Mouse (Mus musculus): Measurements from ENCODE around the gene Hmgcs2. TPM values are rescaled to one million over a fixed set of nuclear protein-coding genes. Genes with fewer than 3 reads are reported as not detected.

Gene Hmgcs2
- polyA plus RNA-seq, 1 experiment: not detected

- TF ChIP-seq CTCF (IDR thresholded peaks at IDR 0.05; ENCODE audit: low read depth, low read length) (no peak), POLR2A (IDR thresholded peaks at IDR 0.05; ENCODE audit: insufficient read depth, low read length) (no peak), EP300 (IDR thresholded peaks at IDR 0.05; ENCODE audit: insufficient read depth, low read depth, low read length) (no peak)
- Histone ChIP-seq H3K4me3 (ENCODE audit: low read depth, low read length) (no peak overlapping the region), H3K36me3 (ENCODE audit: control insufficient read depth, insufficient read depth, low read length, poor library complexity, severe bottlenecking) (no peaks in the 10 kb centered on the region), H3K9me3 (replicated peaks; ENCODE audit: control insufficient read depth, insufficient read depth, low read length, poor library complexity, severe bottlenecking) (no peaks in the 10 kb centered on the region), H3K4me1 (ENCODE audit: control insufficient read depth, insufficient read depth, low read length) (no peaks in the 10 kb centered on the region), H3K27ac (ENCODE audit: insufficient read depth, low read length) (no peak overlapping the region), H3K9ac (ENCODE audit: low read depth, poor library complexity, severe bottlenecking) (no peak overlapping the region), H3K27me3 (ENCODE audit: control insufficient read depth, insufficient read depth, low read length, poor library complexity, severe bottlenecking) (no peaks in the 10 kb centered on the region)
Observed at GRCm38 (mm10) chr3:98291044-98291443, 10.8 kb downstream of the Hmgcs2 start.

GRCm38 (mm10) chr3:98295965-98296364 lies 15.7 kb downstream of the Hmgcs2 start:
- H3K9ac ChIP-seq (ENCODE audit: low read depth, poor library complexity, severe bottlenecking): no peak overlapping the region
- no peaks in the 10 kb centered on the region for H3K27me3 ChIP-seq (ENCODE audit: control insufficient read depth, insufficient read depth, low read length, poor library complexity, severe bottlenecking)
- H3K27ac ChIP-seq (ENCODE audit: insufficient read depth, low read length): no peak overlapping the region
- TF ChIP-seq CTCF (IDR thresholded peaks at IDR 0.05; ENCODE audit: low read depth, low read length) (no peak), POLR2A (IDR thresholded peaks at IDR 0.05; ENCODE audit: insufficient read depth, low read length) (no peak), EP300 (IDR thresholded peaks at IDR 0.05; ENCODE audit: insufficient read depth, low read depth, low read length) (no peak)
- H3K36me3 ChIP-seq (ENCODE audit: control insufficient read depth, insufficient read depth, low read length, poor library complexity, severe bottlenecking): no peaks in the 10 kb centered on the region
- no peaks in the 10 kb centered on the region for H3K9me3 ChIP-seq (replicated peaks; ENCODE audit: control insufficient read depth, insufficient read depth, low read length, poor library complexity, severe bottlenecking)
- no peaks in the 10 kb centered on the region for H3K4me1 ChIP-seq (ENCODE audit: control insufficient read depth, insufficient read depth, low read length)
- no peak overlapping the region for H3K4me3 ChIP-seq (ENCODE audit: low read depth, low read length)

GRCm38 (mm10) chr3:98299391-98300100 lies 19.3 kb downstream of the Hmgcs2 start:
- H3K36me3 ChIP-seq (ENCODE audit: control insufficient read depth, insufficient read depth, low read length, poor library complexity, severe bottlenecking): no peaks in the 10 kb centered on the region
- no peak overlapping the region for H3K4me3 ChIP-seq (ENCODE audit: low read depth, low read length)
- H3K4me1 ChIP-seq (ENCODE audit: control insufficient read depth, insufficient read depth, low read length): no peaks in the 10 kb centered on the region
- no peak overlapping the region for H3K27ac ChIP-seq (ENCODE audit: insufficient read depth, low read length)
- H3K9ac ChIP-seq (ENCODE audit: low read depth, poor library complexity, severe bottlenecking): no peak overlapping the region
- TF ChIP-seq EP300 (IDR thresholded peaks at IDR 0.05; ENCODE audit: insufficient read depth, low read depth, low read length) (no peak), CTCF (IDR thresholded peaks at IDR 0.05; ENCODE audit: low read depth, low read length) (no peak), POLR2A (IDR thresholded peaks at IDR 0.05; ENCODE audit: insufficient read depth, low read length) (no peak)
- no peaks in the 10 kb centered on the region for H3K27me3 ChIP-seq (ENCODE audit: control insufficient read depth, insufficient read depth, low read length, poor library complexity, severe bottlenecking)
- peaks cover 6% of the 10 kb centered on the region for H3K9me3 ChIP-seq (replicated peaks; ENCODE audit: control insufficient read depth, insufficient read depth, low read length, poor library complexity, severe bottlenecking)

- H3K36me3 ChIP-seq (ENCODE audit: control insufficient read depth, insufficient read depth, low read length, poor library complexity, severe bottlenecking): no peaks in the 10 kb centered on the region
- no peaks in the 10 kb centered on the region for H3K27me3 ChIP-seq (ENCODE audit: control insufficient read depth, insufficient read depth, low read length, poor library complexity, severe bottlenecking)
- peaks cover 6% of the 10 kb centered on the region for H3K9me3 ChIP-seq (replicated peaks; ENCODE audit: control insufficient read depth, insufficient read depth, low read length, poor library complexity, severe bottlenecking)
- no peak overlapping the region for H3K9ac ChIP-seq (ENCODE audit: low read depth, poor library complexity, severe bottlenecking)
- no peak overlapping the region for H3K27ac ChIP-seq (ENCODE audit: insufficient read depth, low read length)
- TF ChIP-seq EP300 (IDR thresholded peaks at IDR 0.05; ENCODE audit: insufficient read depth, low read depth, low read length) (no peak), CTCF (IDR thresholded peaks at IDR 0.05; ENCODE audit: low read depth, low read length) (no peak), POLR2A (IDR thresholded peaks at IDR 0.05; ENCODE audit: insufficient read depth, low read length) (no peak)
- no peaks in the 10 kb centered on the region for H3K4me1 ChIP-seq (ENCODE audit: control insufficient read depth, insufficient read depth, low read length)
- no peak overlapping the region for H3K4me3 ChIP-seq (ENCODE audit: low read depth, low read length)
Observed at GRCm38 (mm10) chr3:98300266-98300665, 20.0 kb downstream of the Hmgcs2 start.

GRCm38 (mm10) chr3:98301761-98302160 lies 21.5 kb downstream of the Hmgcs2 start:
- no peaks in the 10 kb centered on the region for H3K36me3 ChIP-seq (ENCODE audit: control insufficient read depth, insufficient read depth, low read length, poor library complexity, severe bottlenecking)
- H3K4me3 ChIP-seq (ENCODE audit: low read depth, low read length): no peak overlapping the region
- no peaks in the 10 kb centered on the region for H3K27me3 ChIP-seq (ENCODE audit: control insufficient read depth, insufficient read depth, low read length, poor library complexity, severe bottlenecking)
- H3K9me3 ChIP-seq (replicated peaks; ENCODE audit: control insufficient read depth, insufficient read depth, low read length, poor library complexity, severe bottlenecking): peaks cover 6% of the 10 kb centered on the region
- H3K9ac ChIP-seq (ENCODE audit: low read depth, poor library complexity, severe bottlenecking): no peak overlapping the region
- H3K4me1 ChIP-seq (ENCODE audit: control insufficient read depth, insufficient read depth, low read length): no peaks in the 10 kb centered on the region
- no peak overlapping the region for H3K27ac ChIP-seq (ENCODE audit: insufficient read depth, low read length)
- TF ChIP-seq EP300 (IDR thresholded peaks at IDR 0.05; ENCODE audit: insufficient read depth, low read depth, low read length) (no peak), POLR2A (IDR thresholded peaks at IDR 0.05; ENCODE audit: insufficient read depth, low read length) (no peak), CTCF (IDR thresholded peaks at IDR 0.05; ENCODE audit: low read depth, low read length) (no peak)

GRCm38 (mm10) chr3:98308606-98309005 lies 28.4 kb downstream of the Hmgcs2 start:
- no peak overlapping the region for H3K9ac ChIP-seq (ENCODE audit: low read depth, poor library complexity, severe bottlenecking)
- H3K9me3 ChIP-seq (replicated peaks; ENCODE audit: control insufficient read depth, insufficient read depth, low read length, poor library complexity, severe bottlenecking): peaks cover 7% of the 10 kb centered on the region
- TF ChIP-seq EP300 (IDR thresholded peaks at IDR 0.05; ENCODE audit: insufficient read depth, low read depth, low read length) (no peak), CTCF (IDR thresholded peaks at IDR 0.05; ENCODE audit: low read depth, low read length) (no peak), POLR2A (IDR thresholded peaks at IDR 0.05; ENCODE audit: insufficient read depth, low read length) (no peak)
- H3K36me3 ChIP-seq (ENCODE audit: control insufficient read depth, insufficient read depth, low read length, poor library complexity, severe bottlenecking): no peaks in the 10 kb centered on the region; the same call in 1 of the 2 replicates
- no peak overlapping the region for H3K4me3 ChIP-seq (ENCODE audit: low read depth, low read length)
- H3K27ac ChIP-seq (ENCODE audit: insufficient read depth, low read length): no peak overlapping the region
- no peaks in the 10 kb centered on the region for H3K27me3 ChIP-seq (ENCODE audit: control insufficient read depth, insufficient read depth, low read length, poor library complexity, severe bottlenecking)
- H3K4me1 ChIP-seq (ENCODE audit: control insufficient read depth, insufficient read depth, low read length): no peaks in the 10 kb centered on the region

Measured in ES-Bruce4 (cell line).